Mouse (Mus musculus): Measurements from ENCODE around the gene Clec12a. TPM values are rescaled to one million over a fixed set of nuclear protein-coding genes. Genes with fewer than 3 reads are reported as not detected.

The Clec12a gene
- polyA plus RNA-seq (2012; rRNA removed), result 0.07 and 0.12 TPM in 2 replicates

DNA sequence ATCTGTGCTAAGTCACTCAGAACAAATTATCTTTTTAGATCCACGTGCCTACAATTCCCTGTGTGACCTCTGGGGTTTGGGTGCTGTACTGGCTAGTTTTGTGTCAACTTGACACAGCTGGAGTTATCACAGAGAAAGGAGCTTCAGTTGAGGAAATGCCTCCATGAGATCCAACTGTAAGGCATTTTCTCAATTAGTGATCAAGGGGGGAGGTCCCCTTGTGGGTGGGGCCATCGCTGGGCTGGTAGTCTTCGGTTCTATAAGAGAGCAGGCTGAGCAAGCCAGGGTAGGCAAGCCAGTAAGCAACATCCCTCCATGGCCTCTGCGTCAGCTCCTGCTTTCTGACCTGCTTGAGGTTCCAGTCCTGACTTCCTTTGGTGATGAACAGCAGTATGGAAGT is at the start of gene Clec12a:
Clec12a (plus strand) TSS at position 301 of the 400 bp plus-strand sequence.

DNA sequence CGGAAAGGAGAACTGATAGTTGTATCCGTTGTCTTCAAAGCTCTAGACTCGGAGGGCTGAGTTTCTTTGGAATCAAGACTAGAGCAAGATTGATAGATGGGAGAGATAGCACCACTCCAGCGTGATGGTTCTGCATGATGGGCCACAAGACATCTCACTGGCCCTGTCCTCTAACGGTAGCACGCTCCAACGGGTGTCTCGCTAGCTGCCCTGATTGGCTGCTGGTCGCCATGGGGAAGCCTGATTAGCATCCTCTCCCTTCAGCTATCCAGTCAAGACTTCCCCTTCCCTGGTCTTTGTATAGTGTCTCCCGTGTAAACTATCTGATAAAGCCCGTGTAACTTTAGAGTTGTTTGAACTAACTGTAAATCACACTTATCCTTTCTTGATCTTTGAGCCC is 10.9 kb upstream of the Clec12a start, which contains the start of gene 4922502D21Rik:
4922502D21Rik (minus strand) TSS at position 187 of the 400 bp plus-strand sequence.

GRCm38 (mm10) chr6:129385774-129386173 is 43.3 kb downstream of the Clec12a start, which contains the start of gene Clec12b:
TSS of gene Clec12b (minus strand) at chr6:129385874.

DNA sequence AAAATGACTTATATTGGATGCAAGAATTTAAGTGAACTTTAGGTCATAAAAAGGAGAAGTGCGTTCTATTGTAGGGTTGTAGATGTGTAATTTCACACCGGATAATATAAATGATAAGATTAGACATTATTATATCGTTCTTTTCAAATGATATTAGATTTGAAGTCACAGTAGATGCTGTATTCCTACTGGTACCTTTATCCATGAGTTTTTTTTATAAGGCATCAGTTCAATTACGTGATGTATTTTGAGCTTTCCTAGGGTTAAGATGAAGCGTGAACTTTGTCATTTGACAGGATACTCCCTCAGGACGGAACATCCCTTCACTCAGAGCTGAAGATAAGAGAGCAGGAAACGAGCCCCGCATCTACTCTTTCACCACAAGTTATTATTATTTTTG is 54.5 kb downstream of the Clec12a start, which contains the start of gene Clec1b:
Clec1b (plus strand) TSS at position 301 of the 400 bp plus-strand sequence.

GRCm38 (mm10) chr6:129408562-129408961 is 66.1 kb downstream of the Clec12a start, which contains the start of gene Clec9a:
TSS of gene Clec9a (plus strand) at chr6:129408862.

Other genes starting within 250 kb of the Clec12a start
- 4.2 and 5.4 TPM in 2 replicates for gene Clec2e, start 241.8 kb upstream of the Clec12a start, polyA plus RNA-seq (2012; rRNA removed)
- 33.9 and 39.2 TPM in 2 replicates for gene Clec2d, start 162.1 kb upstream of the Clec12a start, polyA plus RNA-seq (2012; rRNA removed)
- 0.09 and 0.10 TPM in 2 replicates for gene Cd69, start 67.3 kb upstream of the Clec12a start, polyA plus RNA-seq (2012; rRNA removed)
- gene 4922502D21Rik, start 10.9 kb upstream of the Clec12a start, polyA plus RNA-seq (2012; rRNA removed), result not detected in 2 replicates
- gene Clec12b, start 43.2 kb downstream of the Clec12a start, polyA plus RNA-seq (2012; rRNA removed), result not detected in 2 replicates
- 0.08 TPM in 1 of 2 replicates, not detected in the other for gene Clec1b, start 54.6 kb downstream of the Clec12a start, polyA plus RNA-seq (2012; rRNA removed)
- gene Clec9a, start 66.2 kb downstream of the Clec12a start, polyA plus RNA-seq (2012; rRNA removed), result 0.41 and 0.50 TPM in 2 replicates
- gene Clec1a, start 109.3 kb downstream of the Clec12a start, polyA plus RNA-seq (2012; rRNA removed), result 0.52 and 0.74 TPM in 2 replicates
- not detected in 2 replicates for gene Olr1, start 164.5 kb downstream of the Clec12a start, polyA plus RNA-seq (2012; rRNA removed)
- gene Tmem52b, start 169.9 kb downstream of the Clec12a start, polyA plus RNA-seq (2012; rRNA removed), result not detected in 2 replicates
- gene Gabarapl1, start 190.5 kb downstream of the Clec12a start, polyA plus RNA-seq (2012; rRNA removed), result 36.5 and 47.5 TPM in 2 replicates
- not detected in 2 replicates for gene Klre1, start 235.2 kb downstream of the Clec12a start, polyA plus RNA-seq (2012; rRNA removed)
- not detected in 2 replicates for gene Klrd1, start 249.1 kb downstream of the Clec12a start, polyA plus RNA-seq (2012; rRNA removed)